Mouse (Mus musculus) heart, postnatal 14 days (tissue): ENCODE data around the gene Pdzd9. TPM values are rescaled to one million over a fixed set of nuclear protein-coding genes. Genes with fewer than 3 reads are reported as not detected.
"Not testable (repeated sequence)": the region's sequence is repeated elsewhere in the genome, so short reads cannot be mapped to it uniquely, and the experiment has no call there.

ENCODE experiments used
- DNase-seq, 2 experiments: peaks; one replicate each; pipeline ENCODE4 v3.0.0; 2021 to 2022
- intact Hi-C: fragments of 180-260 bp; cut with DNase I; formaldehyde crosslinking; loops from one replicate; pipeline ENCODE4 v1.15.1; 2025
- long read RNA-seq, 2 experiments: library from polyadenylated mRNA; stranded (forward); transcript quantifications; one replicate each; pipeline ENCODE4 v2.0.0; 2021
- total RNA-seq, 2 experiments: library from RNA; stranded (reverse); gene quantifications; 2 replicates each; pipeline ENCODE4 v1.2.3; 2021

The Pdzd9 gene
- total RNA-seq: not detected
- long read RNA-seq, experiment 1: 0 reads
- long read RNA-seq, experiment 2: 0 reads

DNA sequence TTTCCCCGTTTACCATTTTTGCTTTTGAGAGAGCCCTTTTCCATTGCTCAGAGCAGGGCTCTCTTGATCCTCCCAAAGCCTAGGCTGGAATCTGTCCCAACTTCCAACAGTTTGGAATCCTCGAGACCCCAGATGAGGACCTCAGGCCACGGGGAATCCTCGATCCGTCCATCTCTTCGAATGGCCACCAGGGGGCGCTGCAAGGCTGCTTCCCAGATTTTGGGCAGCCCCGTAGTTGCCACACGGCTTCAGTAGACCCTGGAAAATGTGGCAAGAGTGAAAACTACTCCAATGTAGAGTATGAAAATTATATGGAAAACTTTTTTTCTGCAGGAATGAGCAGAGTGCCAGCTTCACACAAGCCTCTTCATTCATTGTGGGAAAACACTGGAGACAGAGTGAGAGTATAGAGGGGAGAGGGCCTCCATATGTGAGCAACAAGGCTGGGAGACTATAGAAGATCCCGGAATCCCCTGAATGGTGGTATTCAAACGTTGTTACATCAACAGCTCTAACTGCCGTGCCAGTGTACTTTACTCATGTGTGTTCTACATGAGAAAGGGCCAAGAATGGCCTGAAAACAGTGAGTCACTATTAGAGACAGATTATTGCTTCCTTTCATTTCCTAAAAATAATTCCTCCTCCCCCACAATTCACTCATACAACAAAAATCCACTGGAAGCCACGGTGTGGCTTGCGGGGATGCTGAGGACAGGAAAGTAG lies at the start of gene Pdzd9:
Gene Pdzd9 (minus strand): TSS at position 191 of the 723 bp plus-strand sequence.
- intact Hi-C loops: loop anchor here (1.0 to 10.0 kb wide), 3 partner anchors 83 to 244 kb away; partner anchors contain the start of gene Polr3e
- DNase-seq: peak; percentile 82 to 88

DNA sequence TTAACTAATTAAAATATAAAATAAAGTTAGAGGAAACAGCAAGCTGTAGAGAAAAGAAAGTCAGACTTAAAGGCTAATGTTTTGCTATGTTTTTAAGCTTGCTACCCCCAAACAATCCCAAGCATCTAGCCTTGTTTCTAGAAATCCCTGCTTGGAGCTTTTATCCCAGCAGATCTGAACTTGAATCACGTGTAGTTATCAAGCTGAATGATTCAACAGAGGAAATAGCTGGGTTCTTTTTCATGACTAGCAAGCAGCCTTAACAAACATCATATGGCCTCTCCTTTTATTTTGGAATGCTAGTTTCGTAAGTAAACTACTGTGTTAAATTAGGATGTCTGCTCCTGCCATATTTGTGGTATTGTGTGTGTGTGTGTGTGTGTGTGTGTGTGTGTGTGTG lies 47.1 kb upstream of the Pdzd9 start:
- intact Hi-C loops: no loop called here
- no peak for DNase-seq

- intact Hi-C loops: not testable (repeated sequence)
- peak; percentile 30 to 55 for DNase-seq
These were observed 43.8 kb upstream of the Pdzd9 start for GRCm38 (mm10) chr7:120713951-120714350.

- no peak for DNase-seq
- intact Hi-C loops: no loop called here
These were observed 43.1 kb upstream of the Pdzd9 start for GRCm38 (mm10) chr7:120713225-120713624.

GRCm38 (mm10) chr7:120712071-120712470 lies 41.9 kb upstream of the Pdzd9 start:
- intact Hi-C loops: no loop called here
- no peak for DNase-seq

- intact Hi-C loops: loop anchor here (2.0 kb wide), 1 partner anchor 17 kb away; no protein-coding TSS in a partner anchor
- DNase-seq: no peak
These were observed 33.7 kb upstream of the Pdzd9 start for GRCm38 (mm10) chr7:120703888-120704287.

GRCm38 (mm10) chr7:120699586-120699985 lies 29.4 kb upstream of the Pdzd9 start:
- intact Hi-C loops: no loop called here
- no peak for DNase-seq

- no peak for DNase-seq
- intact Hi-C loops: no loop called here
These were observed 26.2 kb upstream of the Pdzd9 start for GRCm38 (mm10) chr7:120696331-120696730.

- intact Hi-C loops: no loop called here
These were observed 25.5 kb upstream of the Pdzd9 start for GRCm38 (mm10) chr7:120695641-120696040.

DNA sequence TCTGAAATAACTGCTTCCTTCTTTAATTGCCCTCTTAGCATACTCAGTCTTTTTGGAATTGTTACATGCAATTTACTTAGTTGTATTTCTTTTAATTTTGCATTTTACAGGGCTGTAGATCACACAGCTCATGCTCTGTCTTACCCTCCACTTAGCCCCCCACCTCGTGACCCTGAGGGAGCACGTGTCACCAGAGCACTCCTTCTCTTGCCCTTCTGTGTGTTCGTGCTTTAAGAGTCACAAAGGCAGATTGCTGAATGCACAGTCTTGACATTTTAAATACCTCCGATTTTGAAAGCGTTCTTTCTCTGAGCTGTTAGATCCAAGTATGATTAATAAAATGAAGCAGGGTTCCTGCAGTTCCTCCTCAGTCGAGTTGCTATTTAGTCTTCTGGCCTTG lies 25.1 kb upstream of the Pdzd9 start:
- intact Hi-C loops: no loop called here

More at GRCm38 (mm10) chr7:120695641-120696040, 25.5 kb upstream of the Pdzd9 start:
- no peak for DNase-seq

DNA sequence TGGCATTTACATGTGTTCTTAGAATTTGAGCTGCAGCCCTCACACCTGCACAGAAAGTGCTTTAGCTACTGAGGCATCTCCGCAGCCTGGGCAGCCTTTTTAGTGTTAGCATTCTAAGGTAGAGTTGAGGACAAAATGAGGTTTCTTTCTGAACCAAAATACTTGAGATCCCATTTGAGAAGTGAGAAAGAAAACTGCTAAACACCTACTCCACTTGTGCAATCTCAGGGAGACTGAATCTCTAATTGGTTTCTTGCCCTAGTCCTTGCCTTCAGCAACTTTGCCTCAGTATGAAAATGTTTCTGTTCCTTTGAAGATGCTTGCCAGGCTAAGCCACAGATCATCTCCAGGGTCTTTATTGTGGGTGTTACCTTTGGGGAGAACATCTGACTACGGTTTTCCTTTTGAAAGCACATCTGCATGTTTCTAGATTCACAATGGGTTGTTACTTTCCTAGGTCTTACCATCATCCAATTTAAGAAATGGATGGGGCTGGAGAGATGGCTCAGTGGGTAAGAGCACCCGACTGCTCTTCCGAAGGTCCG lies 23.8 kb upstream of the Pdzd9 start:
- intact Hi-C loops: no loop called here
- DNase-seq: no peak

More for the DNA sequence above, 25.1 kb upstream of the Pdzd9 start:
- no peak for DNase-seq

- intact Hi-C loops: no loop called here
- DNase-seq: no peak
These were observed 20.5 kb upstream of the Pdzd9 start for GRCm38 (mm10) chr7:120690634-120691033.

- intact Hi-C loops: no loop called here
- no peak for DNase-seq
These were observed 15.1 kb upstream of the Pdzd9 start for GRCm38 (mm10) chr7:120685227-120685626.

- intact Hi-C loops: no loop called here
- DNase-seq: no peak
These were observed 14.6 kb upstream of the Pdzd9 start for GRCm38 (mm10) chr7:120684731-120685161.

DNA sequence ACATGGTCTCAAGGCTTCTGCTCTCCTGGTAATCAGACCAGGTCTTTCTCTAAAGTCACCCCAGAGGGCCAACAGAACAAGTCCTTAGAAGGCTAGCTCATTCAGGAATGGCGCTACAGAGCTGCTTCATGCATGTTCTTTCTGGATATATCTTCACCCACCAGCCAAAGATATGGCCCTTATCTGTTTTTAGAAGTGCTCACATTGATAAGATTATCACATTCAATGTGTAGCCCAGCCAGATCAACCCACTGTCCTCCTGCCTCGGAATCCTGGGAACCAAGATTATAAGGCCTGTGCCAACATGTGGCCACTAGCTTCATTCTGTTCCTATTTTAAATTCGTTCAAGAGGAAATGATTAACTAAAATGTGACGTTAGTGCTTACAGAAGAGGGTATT lies 11.9 kb upstream of the Pdzd9 start:
- intact Hi-C loops: no loop called here
- no peak for DNase-seq

GRCm38 (mm10) chr7:120679023-120679422 lies 8.9 kb upstream of the Pdzd9 start:
- intact Hi-C loops: loop anchor here (10.0 kb wide), 1 partner anchor 236 kb away; the partner anchor contains the start of gene Polr3e
- no peak for DNase-seq

GRCm38 (mm10) chr7:120677764-120678531 lies 7.8 kb upstream of the Pdzd9 start:
- peak; percentile 43 to 52 for DNase-seq
- intact Hi-C loops: loop anchor here (10.0 kb wide), 1 partner anchor 237 kb away; the partner anchor contains the start of gene Polr3e

- DNase-seq: peak; percentile 85
- intact Hi-C loops: loop anchor here (10.0 kb wide), 1 partner anchor 238 kb away; the partner anchor contains the start of gene Polr3e
These were observed 7.0 kb upstream of the Pdzd9 start, which contains the start of gene Mosmo for GRCm38 (mm10) chr7:120677001-120677643. Mosmo (plus strand) TSS chr7:120677618.

GRCm38 (mm10) chr7:120671271-120671670 lies 1.1 kb upstream of the Pdzd9 start:
- no peak for DNase-seq
- intact Hi-C loops: loop anchor here (10.0 kb wide), 1 partner anchor 244 kb away; the partner anchor contains the start of gene Polr3e

DNA sequence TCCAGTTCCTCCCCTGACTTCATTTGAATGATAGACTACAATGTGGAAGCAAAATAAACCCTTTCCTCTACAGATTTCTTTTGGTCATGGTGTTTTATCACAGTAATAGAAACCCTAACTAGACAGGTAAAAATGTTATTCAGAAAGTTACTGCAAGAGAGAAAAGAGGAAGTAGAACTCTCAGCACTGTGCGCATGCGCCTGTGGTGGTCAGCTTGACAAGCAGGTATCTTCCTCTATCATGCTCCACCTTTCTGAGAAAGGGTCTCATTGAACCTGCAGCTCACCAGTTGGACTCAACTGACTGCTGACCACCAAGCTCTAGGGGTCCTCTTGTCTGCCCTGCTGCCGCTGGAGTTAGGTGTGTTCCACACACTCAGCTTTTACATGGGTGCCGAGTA lies 8.1 kb downstream of the Pdzd9 start:
- DNase-seq: no peak
- intact Hi-C loops: no loop called here
